Mouse (Mus musculus) small intestine, adult 2 months (tissue): Measurements from ENCODE around the gene Anapc15-ps. TPM values are rescaled to one million over a fixed set of nuclear protein-coding genes. Genes with fewer than 3 reads are reported as not detected.
A peak's percentile ranks its signal among the peaks of the same experiment; 100 is the strongest.
"Not testable (repeated sequence)": the region's sequence is repeated elsewhere in the genome, so short reads cannot be mapped to it uniquely, and the experiment has no call there.

Experiments
- H3K27ac ChIP-seq: fragments of 200-500 bp; 2 replicates; pipeline ENCODE4 v1.5.1; 2012; ENCODE audit warnings: low read depth, low read length, control low read depth, inconsistent platforms; ENCODE audit not compliant: insufficient read depth
- H3K27me3 ChIP-seq: fragments of 200-500 bp; 2 replicates; pipeline ENCODE4 v1.6.1; 2012; ENCODE audit warnings: mild to moderate bottlenecking, moderate library complexity, low read length, inconsistent platforms; ENCODE audit not compliant: control insufficient read depth, insufficient read depth
- H3K36me3 ChIP-seq: fragments of 200-500 bp; 2 replicates; pipeline ENCODE4 v1.6.1; 2012; ENCODE audit warnings: mild to moderate bottlenecking, low read length, control low read depth, inconsistent platforms; ENCODE audit not compliant: control insufficient read depth, insufficient read depth
- H3K4me1 ChIP-seq: fragments of 200-500 bp; 2 replicates; pipeline ENCODE4 v1.6.1; 2012; ENCODE audit warnings: low read length, inconsistent platforms, mixed read lengths; ENCODE audit not compliant: control insufficient read depth, insufficient read depth, insufficient read length
- H3K4me3 ChIP-seq: fragments of 200-500 bp; 2 replicates; pipeline ENCODE4 v1.5.1; 2012; ENCODE audit warnings: low read depth, mild to moderate bottlenecking, control low read depth, inconsistent platforms, low read length, moderate library complexity
- CTCF ChIP-seq: fragments of 200-500 bp; IDR thresholded peaks from 2 replicates; pipeline ENCODE4 v1.5.1; 2012; ENCODE audit warnings: low read depth, mild to moderate bottlenecking, control low read depth, inconsistent platforms, low read length, moderate library complexity, mixed read lengths; ENCODE audit not compliant: insufficient replicate concordance, insufficient read length; ENCODE audit errors: extremely low read depth
- POLR2A ChIP-seq: fragments of 200-500 bp; IDR thresholded peaks from 2 replicates; pipeline ENCODE4 v1.6.1; 2012; ENCODE audit warnings: low read depth, mild to moderate bottlenecking, control low read depth, inconsistent platforms, low read length, moderate library complexity
- WGBS: fragments of 180-500 bp; shearing (Covaris S2); methylation state at CpG from one replicate; pipeline ENCODE4 v1.1.7; 2018; 5-methylcytosine and 5-hydroxymethylcytosine counted together
- polyA plus RNA-seq: library from polyadenylated mRNA; depleted of rRNA; stranded (reverse); fragments of >200 nt; gene quantifications from 2 replicates; pipeline ENCODE4 v1.2.3, GENCODE M21; 2012

Gene Anapc15-ps
- polyA plus RNA-seq, 1 experiment, result not detected

- H3K27me3 ChIP-seq, result no peaks in the 10 kb centered on the region
- no peak overlapping the region for H3K4me3 ChIP-seq
- 29% methylated on average over 5 of the region's 5 CpGs for WGBS
- peaks cover 26% of the 10 kb centered on the region; the same call in 1 of the 2 replicates for H3K4me1 ChIP-seq
- no peak for TF ChIP-seq POLR2A
- TF ChIP-seq CTCF, result no peak
- H3K36me3 ChIP-seq, result no peaks in the 10 kb centered on the region
- peak overlapping the region; percentile 90 for H3K27ac ChIP-seq
These were observed 30.2 kb downstream of the Anapc15-ps start for GRCm38 (mm10) chr10:95643042-95643441.

- Histone ChIP-seq H3K36me3 (no peaks in the 10 kb centered on the region), H3K4me3 (no peak overlapping the region), H3K4me1 (peaks cover 20% of the 10 kb centered on the region; the same call in 1 of the 2 replicates), H3K27me3 (no peaks in the 10 kb centered on the region), H3K27ac (no peak overlapping the region)
- WGBS, result 81% methylated on average over 5 of the region's 5 CpGs
- TF ChIP-seq CTCF (no peak), POLR2A (no peak)
These were observed 31.9 kb downstream of the Anapc15-ps start for GRCm38 (mm10) chr10:95641335-95641734.

- no peak for TF ChIP-seq CTCF
- no peak for TF ChIP-seq POLR2A
- Histone ChIP-seq H3K27me3 (no peaks in the 10 kb centered on the region), H3K4me1 (peaks cover 15% of the 10 kb centered on the region; the same call in 1 of the 2 replicates), H3K27ac (no peak overlapping the region; the same call in 1 of the 2 replicates), H3K36me3 (no peaks in the 10 kb centered on the region), H3K4me3 (no peak overlapping the region)
- 26% methylated on average over 5 of the region's 5 CpGs for WGBS
These were observed 33.8 kb downstream of the Anapc15-ps start for GRCm38 (mm10) chr10:95639429-95639828.

- no peaks in the 10 kb centered on the region for H3K36me3 ChIP-seq
- no peak for TF ChIP-seq CTCF
- no peak for TF ChIP-seq POLR2A
- H3K27ac ChIP-seq, result no peak overlapping the region
- H3K4me3 ChIP-seq, result no peak overlapping the region
- peaks cover 3% of the 10 kb centered on the region; the same call in 1 of the 2 replicates for H3K4me1 ChIP-seq
- WGBS, result 83% methylated on average over 15 of the region's 15 CpGs
- no peaks in the 10 kb centered on the region for H3K27me3 ChIP-seq
These were observed 38.5 kb downstream of the Anapc15-ps start for GRCm38 (mm10) chr10:95634751-95635150.

GRCm38 (mm10) chr10:95634261-95634660 lies 39.0 kb downstream of the Anapc15-ps start:
- Histone ChIP-seq H3K27me3 (no peaks in the 10 kb centered on the region), H3K27ac (no peak overlapping the region), H3K4me3 (no peak overlapping the region), H3K4me1 (peaks cover 3% of the 10 kb centered on the region; the same call in 1 of the 2 replicates), H3K36me3 (no peaks in the 10 kb centered on the region)
- WGBS, result 88% methylated on average over 9 of the region's 9 CpGs
- TF ChIP-seq POLR2A (no peak), CTCF (no peak)

- no peaks in the 10 kb centered on the region for H3K27me3 ChIP-seq
- WGBS, result 44% methylated on average over 2 of the region's 2 CpGs
- no peak overlapping the region for H3K27ac ChIP-seq
- H3K36me3 ChIP-seq, result no peaks in the 10 kb centered on the region
- H3K4me3 ChIP-seq, result no peak overlapping the region
- peaks cover 6% of the 10 kb centered on the region; the same call in 1 of the 2 replicates for H3K4me1 ChIP-seq
- no peak for TF ChIP-seq CTCF
- TF ChIP-seq POLR2A, result no peak
These were observed 41.7 kb downstream of the Anapc15-ps start for GRCm38 (mm10) chr10:95631568-95631967.

- peaks cover 7% of the 10 kb centered on the region; the same call in 1 of the 2 replicates for H3K4me1 ChIP-seq
- no peak for TF ChIP-seq CTCF
- TF ChIP-seq POLR2A, result no peak
- no peak overlapping the region for H3K27ac ChIP-seq
- 72% methylated on average over 10 of the region's 10 CpGs for WGBS
- no peaks in the 10 kb centered on the region for H3K27me3 ChIP-seq
- no peak overlapping the region for H3K4me3 ChIP-seq
- no peaks in the 10 kb centered on the region for H3K36me3 ChIP-seq
These were observed 42.4 kb downstream of the Anapc15-ps start for GRCm38 (mm10) chr10:95630726-95631345.

- not testable (repeated sequence) for H3K27me3 ChIP-seq, H3K4me3 ChIP-seq, H3K27ac ChIP-seq, H3K36me3 ChIP-seq
- peaks cover 10% of the 10 kb centered on the region; the same call in 1 of the 2 replicates for H3K4me1 ChIP-seq
- WGBS, result 88% methylated on average over 4 of the region's 4 CpGs
These were observed 43.1 kb downstream of the Anapc15-ps start for GRCm38 (mm10) chr10:95630166-95630565.
